Mouse (Mus musculus): ENCODE measurements around the gene Dnah6.

DNA sequence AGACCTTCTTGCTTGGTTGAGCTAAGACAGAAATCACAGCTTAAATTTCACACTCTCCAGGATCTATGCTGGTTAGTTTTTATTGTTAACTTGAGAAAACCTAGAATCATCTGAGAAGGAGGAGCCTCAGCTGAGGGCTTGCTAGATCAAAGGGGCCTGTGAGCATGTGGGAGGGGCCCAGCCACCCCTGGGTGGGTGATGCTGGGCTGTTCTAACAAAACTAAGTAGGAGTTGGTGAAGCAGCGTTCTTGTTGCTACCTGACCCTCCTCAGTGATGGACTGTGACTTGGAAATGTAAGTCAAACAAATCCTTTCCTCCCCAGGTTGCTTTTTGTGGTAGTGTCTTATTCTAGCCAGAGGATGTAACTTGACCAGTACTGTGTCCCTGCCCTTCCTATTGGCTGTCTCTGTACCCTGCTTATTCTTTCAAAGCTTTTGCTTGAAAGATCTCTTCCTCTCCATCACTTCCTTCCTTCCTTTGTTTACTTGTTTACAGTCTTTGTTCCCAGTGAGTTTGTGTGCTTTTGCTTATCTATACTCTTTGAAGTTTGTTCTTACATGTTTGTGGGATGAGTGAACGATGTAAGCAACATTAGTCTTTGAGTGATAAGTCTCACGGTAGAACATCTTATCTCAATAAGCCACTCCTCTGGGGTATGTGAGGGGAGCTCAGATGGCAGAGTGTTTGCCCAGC, 149.2 kb downstream of the Dnah6 start:
- TF ChIP-seq CTCF (IDR thresholded peaks at IDR 0.05; ENCODE audit: low read depth) (no peak), EP300 (optimal IDR thresholded peaks at IDR 0.05) (no peak)
